8 mouse cellular contexts compared by ENCODE assay signal in the genomic region with DNA sequence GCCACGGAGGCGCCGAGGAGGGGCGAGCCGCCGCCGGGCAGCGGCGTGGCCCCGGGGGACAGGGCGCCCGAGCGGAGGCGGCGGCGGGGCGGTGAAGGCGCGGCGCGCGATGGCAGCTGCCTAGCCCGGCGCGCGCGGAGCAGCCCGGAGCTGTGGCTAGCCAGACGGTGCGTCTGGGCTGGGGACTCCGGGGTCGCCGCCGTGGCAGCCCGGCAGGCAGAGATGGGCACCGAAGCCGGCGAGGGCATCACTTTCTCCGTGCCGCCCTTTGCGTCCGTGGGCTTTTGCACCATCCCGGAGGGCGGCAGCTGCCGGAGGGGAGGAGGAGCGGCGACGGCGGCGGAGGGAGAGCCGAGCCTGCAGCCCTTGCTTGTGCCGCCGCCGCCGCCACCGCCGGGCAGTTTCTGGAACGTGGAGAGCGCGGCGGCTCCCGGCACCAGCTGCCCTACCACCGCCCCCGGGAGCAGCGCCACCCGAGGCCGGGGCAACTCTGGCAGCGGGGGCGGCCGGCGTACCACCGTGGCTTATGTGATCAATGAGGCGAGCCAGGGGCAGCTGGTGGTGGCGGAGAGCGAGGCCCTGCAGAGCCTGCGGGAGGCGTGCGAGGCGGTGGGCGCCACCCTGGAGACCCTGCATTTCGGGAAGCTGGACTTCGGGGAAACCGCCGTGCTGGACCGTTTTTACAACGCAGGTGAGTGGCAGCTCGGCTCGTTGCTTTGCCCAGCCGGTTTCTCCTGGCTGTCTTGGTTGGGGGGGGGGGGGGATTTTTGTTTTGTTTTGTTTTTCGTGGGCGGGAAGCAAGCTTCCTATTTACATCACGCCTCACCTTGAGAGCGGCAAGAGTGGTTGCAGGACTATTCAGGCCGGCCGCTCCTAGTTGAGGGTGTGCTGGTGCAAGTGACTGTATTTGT. TPM values are rescaled to one million over a fixed set of nuclear protein-coding genes. Genes with fewer than 3 reads are reported as not detected.
DNase-seq lines count a peak whose midpoint lies in the region; ATAC-seq and TF ChIP-seq lines count a peak whose summit lies in the region.

A gene (plus strand): TSS at position 89 of the 911 bp plus-strand sequence.

- no peak for TF ChIP-seq CTCF in kidney, adult 2 months (conservative IDR thresholded peaks at IDR 0.05; ENCODE audit: insufficient read depth, insufficient read length, low read depth, low read length)

- ATAC-seq in midbrain, embryonic 16.5 days: peak; percentile 86

- TF ChIP-seq POLR2A in kidney, adult 2 months (IDR thresholded peaks at IDR 0.05; ENCODE audit: low read depth, low read length): no peak

- peak within 1 kb of the TSS; percentile 86 for H3K9ac ChIP-seq in midbrain, embryonic 16.5 days (ENCODE audit: low read depth, low read length)

- H3K4me3 ChIP-seq in kidney, adult 2 months (ENCODE audit: insufficient read depth, low read depth, low read length): peak within 1 kb of the TSS; percentile 63
- peak within 1 kb of the TSS; percentile 80 for H3K4me3 ChIP-seq in midbrain, embryonic 16.5 days (ENCODE audit: low read depth, low read length)

- H3K4me1 ChIP-seq in kidney, adult 2 months (ENCODE audit: control insufficient read depth, insufficient read depth, low read length): peaks cover 26% of the 10 kb centered on the region
- peaks cover 7% of the 10 kb centered on the region for H3K4me1 ChIP-seq in midbrain, embryonic 16.5 days (ENCODE audit: control insufficient read depth, insufficient read depth, low read length)

- WGBS in kidney, adult 2 months: 1% methylated on average over 88 of the region's 95 CpGs
- WGBS in midbrain, embryonic 16.5 days: under 1% methylated on average over 74 of the region's 95 CpGs

- H3K9me3 ChIP-seq in midbrain, embryonic 16.5 days (replicated peaks; ENCODE audit: control insufficient read depth, low read length, poor library complexity, severe bottlenecking): no peaks in the 10 kb centered on the region

- peak; percentile 56 to 65 for DNase-seq in spleen, adult 18-20 months
- DNase-seq in spleen, adult 12 weeks (ENCODE audit: low spot score): no peak
- DNase-seq in cerebellum, postnatal 4 days (ENCODE audit: low spot score in 2 of 2): peak; percentile 37 to 63
- DNase-seq in gastrocnemius, postnatal 25 days: peak; percentile 35
- DNase-seq in kidney, adult 2 months: peak; percentile 59
- DNase-seq in liver: peak; percentile 33
- peak; percentile 32 to 33 for DNase-seq in thymus, adult 18-20 months

- H3K27ac ChIP-seq in kidney, adult 2 months (ENCODE audit: insufficient read depth, low read depth, low read length): peak within 1 kb of the TSS; percentile 85
- H3K27ac ChIP-seq in midbrain, embryonic 16.5 days (ENCODE audit: low read length): peak within 1 kb of the TSS; percentile 72

- no peaks in the 10 kb centered on the region for H3K36me3 ChIP-seq in kidney, adult 2 months (ENCODE audit: control insufficient read depth, insufficient read depth, low read length)
- no peaks in the 10 kb centered on the region for H3K36me3 ChIP-seq in midbrain, embryonic 16.5 days (ENCODE audit: control insufficient read depth, insufficient read depth, low read length)

- no peaks in the 10 kb centered on the region for H3K27me3 ChIP-seq in kidney, adult 2 months (replicated peaks; ENCODE audit: control insufficient read depth, insufficient read depth, low read length)
- peaks cover 7% of the 10 kb centered on the region; the same call in 1 of the 2 replicates for H3K27me3 ChIP-seq in midbrain, embryonic 16.5 days (ENCODE audit: control insufficient read depth, insufficient read depth, low read depth, low read length)

- H3K4me2 ChIP-seq in midbrain, embryonic 16.5 days (ENCODE audit: low read length): peak within 1 kb of the TSS; percentile 88

RNA-seq across cellular contexts. Expression of the gene that starts here (rescaled TPM):
- 10 to 100 TPM in 1 of 2 experiments, 1 to 10 TPM in 1; 7.9 to 10.7 TPM for total RNA-seq in gastrocnemius, postnatal 25 days (2021)
- 9.0 and 11.3 TPM in 2 replicates for polyA plus RNA-seq in kidney, adult 2 months (2012; rRNA removed)
- 1.1 and 1.2 TPM in 2 replicates for polyA plus RNA-seq in midbrain, embryonic 16.5 days (2015; fragmentation: Nextera tagmentation; extraction: Ambion mirVana)
